In genomic region chr15:82347303-82347676, GRCm38 (mm10) we compare ENCODE assay signal across 9 mouse cellular contexts. TPM values are rescaled to one million over a fixed set of nuclear protein-coding genes. Genes with fewer than 3 reads are reported as not detected.
DNase-seq lines count a peak whose midpoint lies in the region; ATAC-seq and TF ChIP-seq lines count a peak whose summit lies in the region.
"Had no signal": no experiment of that assay in that cellular context is flagged by ENCODE, and none has a peak within 500 bp of the region (broad histone marks: within the 10 kb centered on the region; RNA-seq: fewer than 3 reads in every experiment).

No protein-coding gene starts in this region.

- peak overlapping the region; percentile 91 for H3K4me3 ChIP-seq in left cerebral cortex, adult 2 months
- H3K4me3 ChIP-seq in embryonic facial prominence, embryonic 13.5 days: peak overlapping the region; percentile 67
- peak overlapping the region; percentile 74 for H3K4me3 ChIP-seq in intestine, embryonic 16.5 days (ENCODE audit: low read length)
- peak overlapping the region; percentile 64 for H3K4me3 ChIP-seq in neural tube, embryonic 14.5 days (ENCODE audit: low read depth, low read length)

- peaks cover 20% of the 10 kb centered on the region for H3K4me1 ChIP-seq in embryonic facial prominence, embryonic 13.5 days
- peaks cover 35% of the 10 kb centered on the region for H3K4me1 ChIP-seq in intestine, embryonic 16.5 days (ENCODE audit: control insufficient read depth, insufficient read depth, low read length)
- peaks cover 13% of the 10 kb centered on the region for H3K4me1 ChIP-seq in neural tube, embryonic 14.5 days (ENCODE audit: control insufficient read depth, insufficient read depth, low read length)

- H3K9ac ChIP-seq in embryonic facial prominence, embryonic 13.5 days: peak overlapping the region; percentile 79
- peak overlapping the region; percentile 87 for H3K9ac ChIP-seq in intestine, embryonic 16.5 days (ENCODE audit: low read depth, low read length)
- 0 out of 2 replicates have a peak overlapping the region, but pooled peaks have one; percentile 71 for H3K9ac ChIP-seq in neural tube, embryonic 14.5 days (replicated peaks; ENCODE audit: low read depth, low read length)

- DNase-seq in left cerebral cortex, adult 2 months (ENCODE audit: extremely low spot score in 1 of 2, low spot score in 2 of 2): no peak
- no peak for DNase-seq in left cerebral cortex, postnatal 36 days (ENCODE audit: low spot score in 2 of 2)
- no peak for DNase-seq in ovary, postnatal 36 days (ENCODE audit: low spot score)
- DNase-seq in ovary, postnatal 14 days (ENCODE audit: low spot score): no peak
- no peak for DNase-seq in left cerebral cortex, adult 18-20 months (ENCODE audit: low spot score in 2 of 2)
- DNase-seq: gastrocnemius, postnatal 25 days had no signal

- no peak for TF ChIP-seq CTCF in left cerebral cortex, adult 2 months (IDR thresholded peaks at IDR 0.05)

- H3K9me3 ChIP-seq in embryonic facial prominence, embryonic 13.5 days: no peaks in the 10 kb centered on the region
- no peaks in the 10 kb centered on the region for H3K9me3 ChIP-seq in intestine, embryonic 16.5 days (ENCODE audit: control insufficient read depth, low read length)
- no peaks in the 10 kb centered on the region for H3K9me3 ChIP-seq in neural tube, embryonic 14.5 days (ENCODE audit: control insufficient read depth, low read length)

- H3K36me3 ChIP-seq in embryonic facial prominence, embryonic 13.5 days: peaks cover 45% of the 10 kb centered on the region
- H3K36me3 ChIP-seq in intestine, embryonic 16.5 days (ENCODE audit: control insufficient read depth, insufficient read depth, low read length): peaks cover 21% of the 10 kb centered on the region
- H3K36me3 ChIP-seq in neural tube, embryonic 14.5 days (ENCODE audit: control insufficient read depth, insufficient read depth, low read length): peaks cover 29% of the 10 kb centered on the region

- intact Hi-C loops in left cerebral cortex, adult 2 months (cut with DNase I): loop anchor here (2.0 kb wide), 1 partner anchor 72 kb away; the partner anchor contains the start of gene Sept3
- intact Hi-C loops in left cerebral cortex, postnatal 36 days (cut with DNase I): no loop called here

- 87% methylated on average over 4 of the region's 4 CpGs for WGBS in embryonic facial prominence, embryonic 13.5 days
- 78% methylated on average over 4 of the region's 4 CpGs for WGBS in intestine, embryonic 16.5 days
- WGBS in neural tube, embryonic 14.5 days: 83% methylated on average over 4 of the region's 4 CpGs

- H3K4me2 ChIP-seq in embryonic facial prominence, embryonic 13.5 days: peak overlapping the region; percentile 82
- peak overlapping the region; percentile 53 for H3K4me2 ChIP-seq in intestine, embryonic 16.5 days (ENCODE audit: low read depth, low read length)
- peak overlapping the region; percentile 96 for H3K4me2 ChIP-seq in neural tube, embryonic 14.5 days (ENCODE audit: low read depth, low read length)

- H3K27me3 ChIP-seq in embryonic facial prominence, embryonic 13.5 days: no peaks in the 10 kb centered on the region
- H3K27me3 ChIP-seq in intestine, embryonic 16.5 days (replicated peaks; ENCODE audit: control insufficient read depth, insufficient read depth, low read length): no peaks in the 10 kb centered on the region
- no peaks in the 10 kb centered on the region for H3K27me3 ChIP-seq in neural tube, embryonic 14.5 days (ENCODE audit: control insufficient read depth, insufficient read depth, low read length)

- peak overlapping the region; percentile 94 for H3K27ac ChIP-seq in left cerebral cortex, adult 2 months
- 0 out of 2 replicates have a peak overlapping the region, but pooled peaks have one; percentile 22 for H3K27ac ChIP-seq in embryonic facial prominence, embryonic 13.5 days
- peak overlapping the region; percentile 58 for H3K27ac ChIP-seq in intestine, embryonic 16.5 days (ENCODE audit: low read length)
- H3K27ac ChIP-seq in neural tube, embryonic 14.5 days (ENCODE audit: low read depth, low read length): no peak overlapping the region

- no peak for ATAC-seq in embryonic facial prominence, embryonic 13.5 days (ENCODE audit: insufficient number of reproducible peaks, insufficient read depth, low FRiP score, low TSS enrichment, low read depth)
- no peak for ATAC-seq in intestine, embryonic 16.5 days
- ATAC-seq in neural tube, embryonic 14.5 days (ENCODE audit: low read depth): no peak

RNA-seq across cellular contexts. Expression of gene Ndufa6, which starts 6.8 kb away (rescaled TPM):
- 100 to 1,000 TPM; 206 to 211 TPM for total RNA-seq in left cerebral cortex, adult 2 months (2021)
- 100 to 1,000 TPM; 198 to 199 TPM for total RNA-seq in left cerebral cortex, postnatal 36 days (2021)
- polyA plus RNA-seq in embryonic facial prominence, embryonic 13.5 days (2015; fragmentation: Nextera tagmentation; extraction: Ambion mirVana): 319 and 324 TPM in 2 replicates
- polyA plus RNA-seq in intestine, embryonic 16.5 days (2015; fragmentation: Nextera tagmentation; extraction: Ambion mirVana): 561 and 588 TPM in 2 replicates
- polyA plus RNA-seq in neural tube, embryonic 14.5 days (2014; fragmentation: Nextera tagmentation; extraction: Ambion mirVana): 391 and 432 TPM in 2 replicates
- total RNA-seq in left cerebral cortex, adult 18-20 months (2021): 100 to 1,000 TPM; 195 to 198 TPM

RNA-seq across cellular contexts. Expression of gene Smdt1, which starts 8.5 kb away (rescaled TPM):
- 100 to 1,000 TPM; 137 to 141 TPM for total RNA-seq in left cerebral cortex, adult 2 months (2021)
- total RNA-seq in left cerebral cortex, postnatal 36 days (2021): 100 to 1,000 TPM; 127 to 144 TPM
- polyA plus RNA-seq in embryonic facial prominence, embryonic 13.5 days (2015; fragmentation: Nextera tagmentation; extraction: Ambion mirVana): 255 and 264 TPM in 2 replicates
- polyA plus RNA-seq in intestine, embryonic 16.5 days (2015; fragmentation: Nextera tagmentation; extraction: Ambion mirVana): 332 and 340 TPM in 2 replicates
- 351 and 392 TPM in 2 replicates for polyA plus RNA-seq in neural tube, embryonic 14.5 days (2014; fragmentation: Nextera tagmentation; extraction: Ambion mirVana)
- total RNA-seq in left cerebral cortex, adult 18-20 months (2021): 100 to 1,000 TPM; 140 to 146 TPM

RNA-seq across cellular contexts. Expression of gene Pheta2, which starts 8.5 kb away (rescaled TPM):
- total RNA-seq in left cerebral cortex, adult 2 months (2021): under 1 TPM; 0.25 to 0.42 TPM
- total RNA-seq in left cerebral cortex, postnatal 36 days (2021): 1 to 10 TPM in 1 of 2 experiments, under 1 TPM in 1; 0.57 to 1.4 TPM
- 18.9 and 19.5 TPM in 2 replicates for polyA plus RNA-seq in embryonic facial prominence, embryonic 13.5 days (2015; fragmentation: Nextera tagmentation; extraction: Ambion mirVana)
- polyA plus RNA-seq in intestine, embryonic 16.5 days (2015; fragmentation: Nextera tagmentation; extraction: Ambion mirVana): 11.6 and 13.2 TPM in 2 replicates
- polyA plus RNA-seq in neural tube, embryonic 14.5 days (2014; fragmentation: Nextera tagmentation; extraction: Ambion mirVana): 0.87 and 2.4 TPM in 2 replicates
- under 1 TPM; 0.23 to 0.35 TPM for total RNA-seq in left cerebral cortex, adult 18-20 months (2021)

RNA-seq across cellular contexts. Expression of gene Naga, which starts 8.6 kb away (rescaled TPM):
- 10 to 100 TPM; 33.5 to 35.2 TPM for total RNA-seq in left cerebral cortex, adult 2 months (2021)
- 10 to 100 TPM; 35.9 to 39.3 TPM for total RNA-seq in left cerebral cortex, postnatal 36 days (2021)
- 46.0 and 49.9 TPM in 2 replicates for polyA plus RNA-seq in embryonic facial prominence, embryonic 13.5 days (2015; fragmentation: Nextera tagmentation; extraction: Ambion mirVana)
- polyA plus RNA-seq in intestine, embryonic 16.5 days (2015; fragmentation: Nextera tagmentation; extraction: Ambion mirVana): 296 and 437 TPM in 2 replicates
- polyA plus RNA-seq in neural tube, embryonic 14.5 days (2014; fragmentation: Nextera tagmentation; extraction: Ambion mirVana): 27.1 and 34.9 TPM in 2 replicates
- total RNA-seq in left cerebral cortex, adult 18-20 months (2021): 10 to 100 TPM; 29.1 to 30.2 TPM

RNA-seq across cellular contexts. Expression of gene Cyp2d22, which starts 32.8 kb away (rescaled TPM):
- total RNA-seq in left cerebral cortex, adult 2 months (2021): 10 to 100 TPM; 30.6 to 37.2 TPM
- total RNA-seq in left cerebral cortex, postnatal 36 days (2021): 10 to 100 TPM; 27.6 to 32.4 TPM
- polyA plus RNA-seq in embryonic facial prominence, embryonic 13.5 days (2015; fragmentation: Nextera tagmentation; extraction: Ambion mirVana): 10.3 and 10.5 TPM in 2 replicates
- 14.1 and 14.9 TPM in 2 replicates for polyA plus RNA-seq in intestine, embryonic 16.5 days (2015; fragmentation: Nextera tagmentation; extraction: Ambion mirVana)
- polyA plus RNA-seq in neural tube, embryonic 14.5 days (2014; fragmentation: Nextera tagmentation; extraction: Ambion mirVana): 0.99 and 1.8 TPM in 2 replicates
- 10 to 100 TPM; 36.4 to 40.9 TPM for total RNA-seq in left cerebral cortex, adult 18-20 months (2021)
